Mouse (Mus musculus): ENCODE measurements around the gene Safb.

DNA sequence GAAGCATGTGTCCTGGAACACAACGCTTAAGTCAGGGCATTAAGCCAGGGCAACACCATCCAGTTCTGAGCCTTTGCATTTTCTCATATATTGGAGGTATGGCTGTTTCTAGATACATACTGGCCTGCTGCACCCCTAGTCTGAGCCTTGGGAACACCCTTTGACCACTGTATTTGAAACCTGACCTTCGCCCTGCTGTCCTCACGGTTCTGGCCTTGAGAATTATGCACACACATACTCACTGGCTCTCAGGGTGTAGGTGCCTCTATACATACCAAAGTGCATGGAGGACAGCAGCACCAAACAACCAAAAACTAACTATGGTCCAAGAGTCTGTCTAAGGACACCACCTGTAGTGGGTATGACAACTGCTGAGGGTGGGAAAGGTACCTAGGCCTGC, 11.7 kb upstream of the Safb start:
- no peak for TF ChIP-seq POLR2A (IDR thresholded peaks at IDR 0.05; ENCODE audit: low read depth, low read length)
- TF ChIP-seq CTCF (IDR thresholded peaks at IDR 0.05; ENCODE audit: borderline replicate concordance, insufficient read depth, low read length): no peak
